Mouse (Mus musculus): ENCODE data around the gene Lrrc46.

DNA sequence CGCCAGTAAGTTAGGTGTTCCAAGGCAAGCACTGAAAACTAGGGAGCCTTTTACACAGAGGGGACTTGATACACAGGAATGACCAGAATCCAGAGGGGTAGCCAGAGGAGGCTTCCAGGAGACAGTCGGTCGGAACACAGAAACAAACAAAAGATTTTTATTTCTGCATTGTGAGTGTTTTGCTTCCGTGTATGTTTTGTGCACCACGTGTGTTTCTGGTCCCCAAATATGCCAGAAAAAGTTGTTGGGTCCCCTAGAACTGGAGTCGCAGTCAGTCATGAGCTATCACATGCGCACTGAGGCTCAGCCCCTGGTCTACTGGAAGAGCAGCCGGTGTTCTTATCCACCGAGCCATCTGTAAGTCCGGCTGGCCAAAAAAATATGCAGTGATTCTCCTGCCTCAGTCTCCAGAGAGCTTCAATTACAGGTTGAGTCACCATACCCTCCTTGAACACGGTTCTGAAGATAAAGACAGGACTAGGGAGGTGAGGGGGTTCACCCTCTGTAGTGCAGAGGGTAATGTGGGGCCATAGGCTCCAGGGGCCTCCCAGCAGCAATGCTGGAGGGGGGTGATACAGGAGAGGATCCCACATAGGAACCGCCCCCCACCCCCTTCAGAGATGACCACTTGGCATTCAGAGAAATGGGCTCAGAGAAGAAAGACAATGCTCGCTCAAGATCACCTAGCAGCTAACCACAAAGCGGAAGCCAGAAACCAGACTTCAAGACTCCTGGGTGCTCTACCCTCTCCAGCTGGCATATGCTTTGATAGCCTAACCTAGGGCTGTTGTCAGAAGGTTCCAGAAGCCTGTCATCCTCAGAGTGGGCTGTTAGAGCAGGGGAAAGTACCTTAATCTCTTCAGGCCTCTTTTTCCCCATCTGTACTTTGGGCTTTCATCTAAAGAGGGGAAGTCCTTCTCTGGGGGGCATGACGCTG lies 45.1 kb downstream of the Lrrc46 start:
- TF ChIP-seq CTCF (IDR thresholded peaks at IDR 0.05; ENCODE audit: control insufficient read depth, insufficient read depth, insufficient read length) (no peak), CEBPB (IDR thresholded peaks at IDR 0.05; ENCODE audit: low read depth) (no peak), FOSL1 (IDR thresholded peaks at IDR 0.05; ENCODE audit: insufficient read depth, low read length, poor library complexity, severe bottlenecking) (no peak), MYOG (IDR thresholded peaks at IDR 0.05; ENCODE audit: control insufficient read depth, extremely low read depth, insufficient read length) (no peak), MYOD1 (IDR thresholded peaks at IDR 0.05; ENCODE audit: control insufficient read depth, insufficient read length, low read depth) (no peak), MAX (IDR thresholded peaks at IDR 0.05) (no peak), USF1 (IDR thresholded peaks at IDR 0.05; ENCODE audit: low read depth) (no peak)

Measured in C2C12 (cell line).